Mouse (Mus musculus): Measurements from ENCODE around the gene Mrtfa. TPM values are rescaled to one million over a fixed set of nuclear protein-coding genes. Genes with fewer than 3 reads are reported as not detected.

The Mrtfa gene
- total RNA-seq, 2 experiments from 2014 or later = 56.9 to 79.7 TPM

DNA sequence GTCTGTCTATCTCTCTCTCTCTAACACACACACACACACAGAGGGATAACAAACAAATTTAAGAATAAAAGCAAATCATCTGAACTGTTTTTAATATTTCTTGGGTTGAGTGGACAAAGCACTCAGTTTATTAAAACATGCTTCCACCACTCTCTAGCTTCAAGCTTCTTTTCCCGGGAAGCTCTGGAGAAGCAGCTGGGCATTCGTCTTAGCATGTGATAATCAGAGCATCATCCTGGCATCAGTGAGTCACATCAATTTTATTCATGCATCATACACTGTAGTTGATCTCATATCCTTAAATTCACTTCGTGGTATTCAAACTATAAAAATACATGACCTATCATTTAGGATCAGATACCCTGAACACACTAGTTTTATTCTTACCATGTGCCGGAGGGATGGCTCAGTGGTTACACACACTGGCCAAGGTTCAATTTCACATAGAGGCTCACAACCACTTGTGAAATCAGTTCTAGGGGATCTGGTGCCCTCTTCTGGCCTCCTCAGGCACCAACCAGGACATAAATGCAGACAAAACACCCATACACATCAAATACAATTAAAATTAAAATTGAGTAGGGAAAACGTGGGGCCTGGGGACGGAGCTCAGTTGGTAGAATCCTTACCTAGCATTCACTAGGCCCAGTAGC is 141.0 kb downstream of the Mrtfa start:
- DNase-seq (ENCODE audit: low spot score in 2 of 2) = no peak
- intact Hi-C loops (cut with DNase I) = no loop called here

DNA sequence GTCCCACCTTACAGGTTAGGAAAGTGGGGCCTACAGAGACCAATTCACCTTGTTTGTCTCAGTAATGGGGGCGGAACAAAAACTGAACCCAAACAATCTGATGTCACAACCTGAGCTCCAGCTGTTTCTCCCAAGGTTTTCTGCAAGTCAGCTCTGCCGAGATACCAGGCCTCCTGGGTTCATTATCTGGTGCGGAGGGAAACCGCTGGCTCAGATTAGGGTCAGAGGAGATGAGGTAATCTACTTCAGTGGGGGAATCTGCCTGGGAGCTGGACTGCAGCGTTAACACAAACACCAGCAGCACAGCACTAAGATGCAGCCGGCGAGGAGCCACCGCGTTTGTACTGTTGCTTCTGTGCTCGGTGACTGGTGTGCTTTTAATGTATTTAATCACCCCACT is 143.1 kb downstream of the Mrtfa start:
- no peak for DNase-seq (ENCODE audit: low spot score in 2 of 2)
- intact Hi-C loops (cut with DNase I) = no loop called here

DNA sequence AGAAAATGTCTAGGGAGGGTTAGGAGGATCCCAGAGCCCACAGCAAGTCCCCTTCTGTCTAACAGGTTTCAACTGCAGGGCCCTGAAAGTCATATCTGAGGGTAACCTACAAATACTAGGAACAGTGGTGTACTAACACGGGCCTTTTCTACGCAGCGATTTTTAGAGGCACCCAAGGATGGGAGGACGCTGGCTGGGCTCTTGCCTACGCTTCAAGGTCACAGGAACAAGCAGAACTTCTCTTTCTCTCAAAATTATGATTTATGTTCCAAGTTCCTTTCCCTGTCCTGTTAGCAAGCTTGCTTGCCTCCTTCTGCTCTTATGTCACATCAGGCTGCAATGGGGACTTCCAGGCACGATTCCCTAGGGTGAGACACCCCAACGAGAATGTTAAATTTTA is 144.5 kb downstream of the Mrtfa start:
- no peak for DNase-seq (ENCODE audit: low spot score in 2 of 2)
- intact Hi-C loops (cut with DNase I) = no loop called here

DNA sequence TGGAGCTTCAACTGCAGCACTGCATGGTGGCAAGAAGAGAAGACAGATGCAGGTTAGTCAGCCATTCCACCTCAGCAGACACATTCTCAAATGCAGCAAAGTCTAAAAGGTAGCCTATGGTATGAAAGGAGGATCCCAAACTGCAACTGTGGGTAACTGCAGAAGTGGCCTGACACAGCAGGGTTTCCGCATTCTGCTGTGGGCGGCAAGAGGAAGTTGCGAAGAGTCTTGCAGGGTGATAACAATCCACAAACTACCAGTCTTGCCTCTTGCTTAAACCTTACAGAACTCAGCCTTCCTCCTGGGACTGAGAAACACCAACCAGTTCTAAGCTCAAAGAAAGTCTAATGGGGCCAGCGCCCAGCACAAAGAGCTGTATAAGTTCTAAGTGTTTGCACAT is 145.2 kb downstream of the Mrtfa start:
- intact Hi-C loops (cut with DNase I) = no loop called here
- no peak for DNase-seq (ENCODE audit: low spot score in 2 of 2)

DNA sequence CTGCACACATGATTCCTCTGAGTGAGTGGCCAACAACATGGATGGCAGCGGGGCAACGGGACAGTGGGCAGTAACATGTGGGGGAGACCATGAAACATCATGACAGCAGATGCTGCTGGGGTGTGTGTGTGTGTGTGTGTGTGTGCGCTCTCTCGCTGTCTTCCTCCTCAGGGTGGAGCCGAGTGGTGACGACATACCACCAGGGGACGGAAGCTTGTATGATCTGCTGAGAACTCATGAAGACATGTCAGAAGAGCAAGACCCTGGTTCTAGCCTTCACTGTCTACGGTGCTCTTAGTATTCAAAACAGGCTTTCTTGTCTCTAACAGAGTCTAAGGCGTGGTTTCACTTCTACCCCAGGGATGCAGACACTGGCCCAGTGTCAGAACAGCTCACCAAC is 146.1 kb downstream of the Mrtfa start:
- intact Hi-C loops (cut with DNase I) = no loop called here
- no peak for DNase-seq (ENCODE audit: low spot score in 2 of 2)

DNA sequence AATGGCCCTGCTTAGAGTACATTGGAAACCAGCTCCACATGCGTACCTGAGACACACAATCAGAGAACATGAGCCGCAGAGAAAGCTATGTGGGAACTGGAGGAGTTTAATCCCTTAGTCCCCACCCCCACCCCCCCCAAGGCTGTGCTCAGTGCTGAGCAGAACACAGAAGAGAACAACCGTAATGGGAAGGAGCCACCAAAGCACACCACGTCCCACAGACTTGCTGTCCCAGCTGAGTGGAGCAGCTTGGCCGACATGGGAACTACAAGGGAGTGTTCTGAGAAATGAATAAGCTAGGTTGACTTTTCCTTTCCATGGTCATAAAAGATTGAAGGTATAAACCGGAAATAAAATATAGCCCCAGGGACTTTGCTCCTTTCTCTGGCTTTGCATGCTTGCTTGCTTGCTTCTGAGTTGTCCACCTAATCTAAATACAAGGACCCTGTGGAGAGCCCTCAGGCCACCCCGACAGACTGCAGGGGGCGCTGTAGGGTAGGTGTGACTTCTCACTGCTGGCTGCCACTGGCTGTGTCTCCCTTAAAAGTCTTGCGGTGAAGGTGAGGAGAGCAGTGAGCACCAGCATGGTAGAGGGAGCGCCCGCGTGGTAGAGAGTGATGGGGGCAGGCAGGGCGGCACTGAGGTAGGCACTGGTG is 148.2 kb downstream of the Mrtfa start:
- intact Hi-C loops (cut with DNase I) = no loop called here
- no peak for DNase-seq (ENCODE audit: low spot score in 2 of 2)

DNA sequence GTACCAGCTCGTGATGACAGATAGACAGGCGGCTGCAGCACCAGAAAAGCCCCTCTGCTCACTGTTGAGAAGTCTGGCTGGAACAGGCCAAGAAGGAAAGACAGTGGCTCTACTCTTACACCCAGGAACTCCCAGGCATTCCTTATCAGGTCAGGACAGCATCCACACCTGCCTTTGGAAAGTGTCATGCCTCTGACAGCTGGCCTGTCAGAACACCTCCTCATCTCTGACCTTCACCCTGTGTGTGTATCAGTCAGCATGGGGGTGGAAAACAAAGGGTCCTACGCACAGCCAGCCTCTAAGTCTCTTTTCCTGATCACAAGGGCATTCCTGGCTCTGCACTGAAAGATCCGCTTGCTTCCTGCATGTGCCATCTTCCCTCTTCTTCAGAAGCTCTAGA is 148.8 kb downstream of the Mrtfa start:
- intact Hi-C loops (cut with DNase I) = no loop called here
- no peak for DNase-seq (ENCODE audit: low spot score in 2 of 2)

DNA sequence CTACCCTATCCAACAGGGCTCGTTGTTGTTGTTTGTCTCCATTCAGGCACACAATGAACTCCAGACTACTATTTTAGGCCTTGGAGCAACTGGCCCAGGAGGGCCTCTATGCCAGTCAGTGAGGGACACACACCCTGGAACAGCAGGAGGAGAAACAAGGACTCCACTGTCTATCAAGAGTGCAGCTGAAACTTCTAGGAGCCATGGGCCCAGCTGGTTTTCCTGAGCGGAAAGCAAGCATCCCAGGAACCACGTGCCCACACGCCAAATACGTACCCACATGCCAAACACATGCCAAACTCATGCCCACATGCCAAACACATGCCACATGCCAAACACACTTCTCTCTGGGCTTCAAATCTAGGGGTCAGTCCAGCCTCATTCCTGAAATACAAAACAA is 152.1 kb downstream of the Mrtfa start:
- no peak for DNase-seq (ENCODE audit: low spot score in 2 of 2)
- intact Hi-C loops (cut with DNase I) = no loop called here

DNA sequence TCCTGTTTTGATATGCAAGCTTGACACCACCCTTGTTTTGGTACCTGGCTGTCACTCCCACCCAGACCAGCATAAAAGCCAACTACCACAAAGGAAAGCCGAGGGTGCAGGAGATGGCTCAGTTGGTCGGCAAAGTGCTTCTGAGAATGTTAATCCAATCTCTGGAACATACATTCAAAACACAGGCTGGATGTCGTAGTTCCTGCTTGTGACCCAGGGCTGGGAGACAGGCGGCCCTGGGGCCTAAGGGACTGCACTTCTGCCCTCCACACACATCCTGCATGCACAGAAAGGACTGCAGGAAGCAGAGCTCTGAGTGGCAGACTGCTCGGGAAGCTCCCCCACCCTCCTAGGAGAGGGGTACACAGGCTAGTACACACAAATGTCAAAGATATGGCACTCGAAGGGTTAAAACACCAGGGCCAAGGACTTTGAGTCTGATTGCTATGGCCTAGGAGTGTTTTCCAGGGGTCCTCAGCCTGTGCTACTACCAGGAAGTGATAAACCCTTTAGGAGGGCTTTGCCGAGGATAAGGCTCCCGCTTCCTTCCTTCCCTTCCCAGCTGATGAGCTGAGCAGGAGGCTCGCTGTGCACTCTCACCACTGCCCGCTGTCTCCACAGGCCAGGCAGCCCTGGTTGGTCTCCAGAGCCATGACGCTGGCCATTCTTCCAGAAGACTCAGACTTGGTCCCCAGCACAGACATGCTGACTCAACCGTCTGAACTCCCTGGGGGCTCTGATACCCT is 155.0 kb downstream of the Mrtfa start:
- intact Hi-C loops (cut with DNase I) = no loop called here
- DNase-seq (ENCODE audit: low spot score in 2 of 2) = no peak

DNA sequence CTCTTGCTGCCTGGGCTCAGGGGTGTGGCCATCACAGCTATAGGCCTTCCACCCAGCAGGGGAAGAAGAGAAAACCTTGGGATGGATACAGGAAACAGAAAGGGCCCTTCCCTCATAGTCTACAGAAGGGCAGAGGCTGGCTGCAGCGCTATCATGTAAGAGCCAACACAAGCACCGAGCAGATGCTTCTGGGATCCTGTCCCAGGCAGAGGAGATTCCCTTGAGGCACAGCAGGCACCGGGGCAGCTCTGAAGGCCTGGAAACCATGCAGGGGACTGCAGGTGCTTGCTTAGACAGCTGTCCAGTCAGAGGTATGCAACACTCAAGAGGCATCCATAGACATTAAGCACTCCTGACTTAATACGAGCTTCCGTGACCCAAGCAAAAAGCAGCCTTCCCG is 156.4 kb downstream of the Mrtfa start:
- no peak for DNase-seq (ENCODE audit: low spot score in 2 of 2)
- intact Hi-C loops (cut with DNase I) = no loop called here

DNA sequence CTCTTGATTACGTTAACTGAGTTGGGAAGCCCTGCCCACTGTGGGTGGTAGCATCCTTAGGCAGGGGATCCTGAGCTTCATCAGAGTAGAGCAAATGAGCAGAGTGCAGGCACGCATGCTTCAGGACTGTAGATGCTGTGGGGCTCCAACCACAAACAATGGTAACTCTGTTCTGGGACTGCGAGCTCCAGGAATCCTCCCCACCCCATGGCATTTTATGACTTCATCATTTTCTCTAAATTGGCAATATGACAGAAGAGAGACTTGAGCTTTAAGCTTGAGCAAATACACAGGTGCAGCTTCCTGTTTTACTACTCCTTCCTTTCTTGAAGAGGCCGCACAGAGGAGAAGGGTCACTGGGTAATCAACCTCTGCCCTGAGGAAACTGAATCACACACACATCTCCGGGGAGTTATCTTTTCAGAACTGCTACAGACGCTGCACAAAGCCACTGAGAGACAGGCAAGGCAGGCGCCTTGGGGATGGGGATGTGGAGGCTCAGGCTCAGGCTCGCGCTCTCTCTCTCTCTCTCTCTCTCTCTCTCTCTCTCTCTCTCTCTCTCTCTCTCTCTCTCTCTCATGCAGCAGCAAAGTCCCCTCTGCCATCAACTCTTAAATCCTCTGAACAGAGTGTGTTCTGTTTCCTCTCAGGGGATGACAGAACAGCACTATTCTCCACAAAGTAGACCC is 157.5 kb downstream of the Mrtfa start:
- intact Hi-C loops (cut with DNase I) = no loop called here

DNA sequence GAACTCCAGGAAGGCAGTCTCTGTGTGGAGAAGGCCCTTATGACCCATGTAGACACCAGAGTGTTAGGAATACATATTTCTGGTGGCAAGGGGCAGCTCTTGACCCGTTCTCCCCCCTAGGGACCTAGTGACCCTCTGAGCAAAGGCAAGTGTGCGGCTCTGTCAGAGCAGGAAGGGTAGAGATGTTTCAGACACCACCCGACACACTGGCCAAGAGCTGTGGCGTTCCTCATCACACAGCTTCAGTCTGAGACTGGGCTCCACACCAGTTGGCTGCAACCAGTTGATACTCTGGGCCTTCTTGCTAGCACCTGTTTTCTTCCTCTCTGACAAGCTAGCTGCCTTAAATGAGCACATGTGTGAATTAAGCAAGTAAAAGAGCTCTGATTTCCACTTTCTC is 158.9 kb downstream of the Mrtfa start:
- intact Hi-C loops (cut with DNase I) = no loop called here
- DNase-seq (ENCODE audit: low spot score in 2 of 2) = no peak

More for the DNA sequence above, 157.5 kb downstream of the Mrtfa start:
- no peak for DNase-seq (ENCODE audit: low spot score in 2 of 2)

DNA sequence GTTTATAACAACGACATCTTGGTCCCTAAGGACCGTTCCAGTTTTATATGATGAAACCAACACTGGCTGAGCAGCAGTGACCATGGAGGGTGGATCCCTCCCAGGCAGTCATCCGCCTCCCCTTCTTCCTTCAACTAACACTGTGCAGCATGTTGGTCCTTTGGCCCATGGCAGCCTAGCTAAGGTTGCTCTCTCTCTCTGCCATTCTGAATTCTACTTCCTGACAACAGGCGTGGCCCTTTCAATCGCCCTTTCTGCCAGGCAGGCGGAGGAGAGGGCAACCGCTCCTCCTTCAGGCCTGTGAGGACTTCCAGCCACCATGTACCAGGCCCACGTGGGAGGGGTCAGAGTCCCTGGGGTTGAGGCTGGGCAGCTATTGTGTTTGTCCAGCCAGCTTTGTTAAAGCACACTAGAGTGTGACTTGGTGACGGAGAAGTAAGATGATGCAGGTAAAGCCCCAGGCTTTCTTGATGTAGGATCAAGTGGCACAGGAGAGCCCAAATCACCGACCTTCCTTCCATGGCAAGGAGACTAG is 159.6 kb downstream of the Mrtfa start:
- intact Hi-C loops (cut with DNase I) = no loop called here
- no peak for DNase-seq (ENCODE audit: low spot score in 2 of 2)

DNA sequence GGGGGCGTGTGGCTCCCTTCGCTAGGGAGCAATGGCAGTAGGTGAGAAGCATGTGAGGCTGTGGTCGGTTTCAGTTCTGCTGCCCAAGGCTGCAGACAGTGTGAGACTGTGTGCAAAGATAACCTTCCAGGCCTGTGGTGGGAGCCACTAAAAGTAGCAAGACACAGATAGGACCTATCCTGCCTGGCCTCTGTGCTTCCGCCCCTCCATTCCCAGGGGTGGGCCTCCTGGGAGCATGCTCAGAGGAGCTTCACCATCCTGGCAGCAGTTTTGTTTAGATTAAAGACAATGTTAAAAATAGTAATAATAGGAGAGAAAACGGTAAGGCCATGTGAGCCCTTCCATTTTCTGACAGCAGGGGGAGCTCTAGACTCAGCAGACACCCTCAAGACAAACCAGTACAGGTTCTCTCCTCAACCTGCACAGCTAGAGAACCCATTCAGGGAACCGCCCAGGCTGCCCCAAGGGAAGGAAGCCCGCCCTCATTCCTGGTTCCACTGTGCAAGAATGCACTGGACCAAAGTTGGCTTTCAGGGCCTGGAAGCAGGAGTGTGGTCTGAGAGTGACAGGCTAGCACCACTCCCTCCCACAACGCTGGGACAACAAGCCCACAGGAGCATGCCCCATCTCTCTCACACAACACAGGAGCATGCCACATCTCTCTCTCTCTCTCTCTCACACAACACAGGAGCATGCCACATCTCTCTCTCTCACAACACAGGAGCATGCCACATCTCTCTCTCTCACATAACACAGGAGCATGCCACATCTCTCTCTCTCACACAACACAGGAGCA is 163.0 kb downstream of the Mrtfa start:
- intact Hi-C loops (cut with DNase I) = loop anchor here (2.0 to 10.0 kb wide), 3 partner anchors 40 to 277 kb away; no protein-coding TSS in a partner anchor
- peak; percentile 74 to 83 for DNase-seq (ENCODE audit: low spot score in 2 of 2)

DNA sequence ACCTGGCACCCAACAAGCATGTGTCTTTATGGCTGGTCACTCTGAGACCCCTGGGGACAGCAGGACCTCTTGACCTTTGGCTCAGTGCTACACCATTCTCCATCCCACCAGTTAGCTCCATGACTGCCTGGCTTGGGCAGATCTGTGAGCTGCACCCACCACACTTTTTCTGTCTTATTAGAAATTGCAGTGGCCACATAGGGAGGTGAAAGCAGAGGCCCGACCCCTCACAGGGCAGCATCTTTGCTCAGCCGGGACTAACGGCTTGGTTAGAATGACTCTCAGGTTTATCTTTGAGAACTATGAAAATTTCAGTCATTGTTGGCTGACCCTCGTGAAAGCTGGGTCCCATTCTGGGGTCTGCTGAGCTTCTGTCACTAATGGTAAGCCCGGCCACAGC is 163.7 kb downstream of the Mrtfa start:
- intact Hi-C loops (cut with DNase I) = loop anchor here (2.0 to 10.0 kb wide), 3 partner anchors 40 to 278 kb away; no protein-coding TSS in a partner anchor
- DNase-seq (ENCODE audit: low spot score in 2 of 2) = no peak

DNA sequence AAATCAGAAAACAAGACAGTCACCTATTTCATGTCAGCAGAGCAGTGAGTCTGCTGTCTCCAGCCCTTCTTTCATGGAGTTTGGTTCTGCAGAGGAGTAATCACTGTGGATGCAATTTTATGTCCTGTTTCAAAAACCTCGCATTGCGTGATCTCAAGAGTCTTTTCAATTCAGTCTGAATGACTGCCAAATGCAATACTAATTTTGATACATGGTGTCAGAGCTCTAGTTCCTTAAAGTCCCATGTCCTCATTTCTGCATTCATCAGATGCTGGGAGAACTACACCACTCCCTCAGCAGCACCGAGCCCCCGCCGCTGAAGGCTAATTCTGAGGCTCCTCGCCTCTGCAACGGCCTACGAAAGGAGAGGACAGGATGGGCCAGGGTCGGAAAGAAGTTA is 166.7 kb downstream of the Mrtfa start:
- intact Hi-C loops (cut with DNase I) = loop anchor here (10.0 kb wide), 1 partner anchor 281 kb away; no protein-coding TSS in a partner anchor
- DNase-seq (ENCODE audit: low spot score in 2 of 2) = no peak

DNA sequence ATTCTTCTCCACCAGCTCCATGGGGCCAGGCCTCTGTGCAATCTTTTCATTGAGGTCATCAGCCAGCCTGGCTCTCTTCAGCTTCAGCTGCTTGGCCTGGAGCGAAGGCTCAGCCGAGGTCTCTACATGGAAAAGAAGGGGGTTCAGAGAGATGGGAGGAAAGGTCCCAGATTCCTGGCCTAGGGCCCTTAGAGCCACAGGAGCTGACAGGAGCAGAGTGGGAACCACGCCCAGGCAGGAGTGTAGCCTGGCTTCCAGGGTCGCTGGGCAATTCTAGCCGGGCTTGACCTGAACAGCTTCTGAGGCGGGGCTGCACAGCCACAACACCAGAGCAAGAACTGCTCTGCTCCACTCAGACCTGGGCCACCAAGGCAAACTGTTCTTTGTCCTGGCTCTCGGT is 168.1 kb downstream of the Mrtfa start:
- intact Hi-C loops (cut with DNase I) = loop anchor here (10.0 kb wide), 1 partner anchor 282 kb away; no protein-coding TSS in a partner anchor
- no peak for DNase-seq (ENCODE audit: low spot score in 2 of 2)

DNA sequence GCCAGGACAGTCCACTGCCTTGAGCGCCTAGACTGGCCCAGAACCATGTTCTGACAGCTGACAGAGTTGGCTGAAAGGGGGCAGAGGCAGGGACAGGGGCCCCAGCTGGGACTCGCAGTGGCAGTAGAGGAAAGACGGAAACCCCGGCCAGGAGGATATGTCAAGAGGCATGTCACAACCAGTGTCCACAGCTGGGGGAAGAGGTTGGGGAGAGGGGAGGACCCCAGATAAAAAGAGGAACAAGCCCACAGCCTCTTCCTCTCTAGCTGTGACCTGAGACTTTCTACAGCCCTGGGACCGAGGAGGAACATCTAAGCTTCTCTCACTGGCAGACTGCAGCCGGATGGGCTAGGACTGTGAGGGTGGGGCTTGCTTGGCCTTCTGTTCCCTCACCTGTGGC is 169.2 kb downstream of the Mrtfa start:
- DNase-seq (ENCODE audit: low spot score in 2 of 2) = no peak
- intact Hi-C loops (cut with DNase I) = loop anchor here (10.0 kb wide), 1 partner anchor 283 kb away; no protein-coding TSS in a partner anchor

DNA sequence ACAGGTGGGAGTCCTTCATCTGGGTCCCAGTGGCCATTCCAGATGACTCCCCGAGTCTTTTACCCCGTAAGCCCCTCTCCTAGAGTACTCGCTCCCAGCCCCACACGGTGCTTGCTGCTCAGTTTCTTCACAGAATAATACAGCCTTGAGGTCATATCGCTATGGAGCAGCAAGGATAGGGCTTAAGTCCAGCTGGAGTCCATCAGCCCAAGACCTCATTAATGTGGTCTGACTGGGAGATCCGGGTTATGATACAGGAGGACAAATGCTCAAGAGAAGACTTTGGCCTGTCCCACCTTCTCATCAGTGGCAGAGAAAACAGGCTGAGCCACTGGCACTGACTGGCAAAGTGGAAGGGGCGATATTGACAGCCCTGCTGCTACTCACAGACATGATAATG is 173.2 kb downstream of the Mrtfa start:
- intact Hi-C loops (cut with DNase I) = no loop called here
- DNase-seq (ENCODE audit: low spot score in 2 of 2) = no peak

Measured in left cerebral cortex, postnatal 36 days (tissue).